Mouse (Mus musculus) B cell, adult 67 days (primary cell): ENCODE results near the gene Slc3a1. TPM values are rescaled to one million over a fixed set of nuclear protein-coding genes. Genes with fewer than 3 reads are reported as not detected.

Experiments
- total RNA-seq, 2 experiments: library from RNA; stranded (reverse); gene quantifications; 4 replicates each; pipeline ENCODE4 v1.2.4; 2023

The Slc3a1 gene
- 1 to 10 TPM in 1 of 2 experiments, under 1 TPM in 1; 0.56 to 1.6 TPM for total RNA-seq

DNA sequence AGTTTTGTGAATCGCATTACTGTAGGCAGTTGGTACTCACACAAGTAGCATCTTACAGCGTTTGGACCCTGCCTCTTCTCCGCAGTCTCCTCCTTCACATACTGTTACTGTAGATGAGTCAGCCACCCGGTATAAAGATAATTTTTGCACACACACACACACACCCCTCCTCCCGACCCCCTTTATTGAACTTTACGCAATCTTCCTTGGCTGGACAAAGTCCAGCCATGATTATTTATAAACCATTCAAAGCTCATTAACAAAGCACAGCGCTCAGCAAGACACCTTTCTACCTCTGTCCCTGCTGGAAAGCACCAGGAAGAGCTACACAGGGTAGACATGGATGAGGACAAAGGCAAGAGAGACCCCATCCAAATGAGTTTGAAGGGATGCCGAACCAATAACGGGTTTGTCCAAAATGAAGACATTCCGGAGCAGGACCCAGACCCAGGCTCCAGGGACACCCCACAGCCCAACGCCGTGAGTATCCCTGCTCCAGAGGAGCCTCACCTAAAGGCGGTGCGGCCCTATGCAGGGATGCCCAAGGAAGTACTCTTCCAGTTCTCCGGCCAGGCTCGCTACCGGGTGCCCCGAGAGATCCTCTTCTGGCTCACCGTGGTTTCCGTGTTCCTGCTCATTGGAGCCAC, at the start of gene Slc3a1:
Gene Slc3a1, plus strand, starts transcription at position 284 of the 647 bp plus-strand sequence.

DNA sequence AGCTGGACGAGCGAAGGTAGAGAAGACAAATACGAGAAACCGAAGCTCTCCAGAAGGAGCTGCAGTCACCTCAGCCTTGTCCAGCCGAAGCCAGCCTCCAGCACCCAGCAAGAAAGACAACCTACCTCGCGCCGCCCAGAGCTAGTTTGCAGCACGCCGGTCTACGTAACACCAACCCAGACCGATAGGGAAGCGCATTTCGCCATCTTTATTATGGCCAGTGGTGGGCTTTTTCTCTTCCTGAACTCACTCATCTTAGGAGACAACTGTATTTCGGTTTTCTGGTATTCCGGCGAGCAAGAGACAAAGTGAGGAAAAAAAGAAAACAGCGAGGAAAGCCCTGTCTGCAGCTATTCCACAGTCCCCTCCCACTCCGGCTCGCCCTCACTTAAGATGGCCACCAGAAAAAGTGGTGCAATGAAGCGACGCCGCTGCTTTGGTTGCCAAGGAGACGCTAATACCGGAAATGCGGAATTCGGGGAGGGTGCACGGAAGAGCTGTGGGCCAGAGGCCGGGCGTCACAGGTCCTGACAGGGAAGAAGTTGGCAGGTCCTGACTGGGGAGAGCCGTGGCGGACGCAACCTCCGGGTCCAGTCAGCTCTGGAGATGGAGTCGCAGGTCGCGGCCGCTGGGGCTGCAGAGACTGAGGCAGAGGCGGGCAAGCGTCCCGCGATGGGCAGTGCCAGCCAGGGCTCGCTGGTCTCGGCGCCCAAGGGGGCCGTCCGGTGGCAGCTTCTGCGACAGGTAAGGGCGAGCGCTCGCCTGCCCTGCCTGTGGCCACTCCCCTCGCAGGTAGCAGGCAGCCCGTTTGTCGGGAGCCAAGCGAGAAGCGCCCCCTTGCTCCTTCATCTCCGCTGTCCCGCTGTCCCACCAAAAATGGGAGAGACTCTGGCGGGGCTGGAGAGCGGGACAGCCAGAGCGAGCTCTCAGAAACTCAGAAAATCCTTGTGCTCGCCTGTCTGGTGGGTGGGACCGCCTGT, 62.2 kb downstream of the Slc3a1 start, which contains the start of the genes Prepl and Camkmt:
Gene Prepl, minus strand, starts transcription at position 122 of the 980 bp plus-strand sequence.
Gene Camkmt, plus strand, starts transcription at position 433 of the 980 bp plus-strand sequence.

Other genes with a start within 250 kb of the Slc3a1 start
- 10 to 100 TPM; 51.5 to 57.2 TPM for gene Lrpprc, start 237.6 kb upstream of the Slc3a1 start, total RNA-seq
- 10 to 100 TPM; 73.2 TPM for gene Ppm1b, start 71.6 kb upstream of the Slc3a1 start, total RNA-seq
- 10 to 100 TPM; 36.1 to 40.2 TPM for gene Prepl, start 61.9 kb downstream of the Slc3a1 start, total RNA-seq
- gene Camkmt, start 62.2 kb downstream of the Slc3a1 start, total RNA-seq: 10 to 100 TPM; 18.4 to 19.2 TPM